Mouse (Mus musculus) G1E (cell line): ENCODE data around the gene Csnk1e.

Experiments
- CTCF ChIP-seq: IDR thresholded peaks from 2 replicates; pipeline ENCODE4 v1.5.1; 2012; ENCODE audit warnings: low read depth, low read length, inconsistent platforms, mixed read lengths
- GATA1 ChIP-seq: IDR thresholded peaks from 2 replicates; pipeline ENCODE4 v1.6.1; 2012; ENCODE audit warnings: borderline replicate concordance, low read length, inconsistent platforms, mixed read lengths
- GATA2 ChIP-seq: IDR thresholded peaks from 2 replicates; pipeline ENCODE4 v1.6.1; 2012; ENCODE audit warnings: low read depth, low read length, inconsistent platforms, borderline replicate concordance
- POLR2AphosphoS5 ChIP-seq: IDR thresholded peaks from 2 replicates; pipeline ENCODE4 v1.6.1; 2012; ENCODE audit warnings: low read depth, low read length, inconsistent platforms; ENCODE audit not compliant: insufficient replicate concordance

GRCm38 (mm10) chr15:79428616-79429015 is 26.8 kb downstream of the Csnk1e start:
- TF ChIP-seq CTCF (no peak), GATA2 (no peak), GATA1 (no peak), POLR2AphosphoS5 (no peak)
